Mouse (Mus musculus) embryo, embryonic 9.5 days (tissue): Measurements from ENCODE around the gene Pex1.
"Not testable (repeated sequence)": the region's sequence is repeated elsewhere in the genome, so short reads cannot be mapped to it uniquely, and the experiment has no call there.

Source experiments
- DNase-seq: peaks from one replicate; pipeline ENCODE4 v3.0.0-alpha.2; 2017; ENCODE audit errors: extremely low spot score

Pex1 gene

GRCm38 (mm10) chr5:3595693-3596398, at the start of gene Pex1:
Pex1 (plus strand) TSS chr5:3596066.
- peak; percentile 96 for DNase-seq

GRCm38 (mm10) chr5:3546226-3546625, 49.6 kb upstream of the Pex1 start:
- DNase-seq, result no peak

GRCm38 (mm10) chr5:3551481-3551880, 44.4 kb upstream of the Pex1 start:
- no peak for DNase-seq

- no peak for DNase-seq
Observed at GRCm38 (mm10) chr5:3554198-3554597, 41.7 kb upstream of the Pex1 start.

GRCm38 (mm10) chr5:3571266-3571665, 24.6 kb upstream of the Pex1 start, which contains the start of gene 1700109H08Rik:
1700109H08Rik (plus strand) TSS chr5:3571566.
- no peak for DNase-seq

- no peak for DNase-seq
Observed at GRCm38 (mm10) chr5:3574825-3575224, 21.0 kb upstream of the Pex1 start.

- DNase-seq, result no peak
Observed at GRCm38 (mm10) chr5:3577939-3578338, 17.9 kb upstream of the Pex1 start.

- DNase-seq, result no peak
Observed at GRCm38 (mm10) chr5:3579066-3579465, 16.8 kb upstream of the Pex1 start.

GRCm38 (mm10) chr5:3596399-3596766, 517 bp downstream of the Pex1 start, which contains the start of gene Rbm48:
Rbm48 (minus strand) TSS chr5:3596585.
- DNase-seq, result peak; percentile 75

GRCm38 (mm10) chr5:3597171-3597570, 1.3 kb downstream of the Pex1 start:
- DNase-seq, result no peak

- no peak for DNase-seq
Observed at GRCm38 (mm10) chr5:3598766-3599165, 2.9 kb downstream of the Pex1 start.

- no peak for DNase-seq
Observed at GRCm38 (mm10) chr5:3600298-3600697, 4.4 kb downstream of the Pex1 start.

- DNase-seq, result no peak
Observed at GRCm38 (mm10) chr5:3600790-3601189, 4.9 kb downstream of the Pex1 start.

- no peak for DNase-seq
Observed at GRCm38 (mm10) chr5:3607114-3607513, 11.2 kb downstream of the Pex1 start.

GRCm38 (mm10) chr5:3609241-3609640, 13.4 kb downstream of the Pex1 start:
- no peak for DNase-seq

- DNase-seq, result not testable (repeated sequence)
Observed at GRCm38 (mm10) chr5:3611835-3612234, 16.0 kb downstream of the Pex1 start.

- no peak for DNase-seq
Observed at GRCm38 (mm10) chr5:3620486-3620885, 24.6 kb downstream of the Pex1 start.

GRCm38 (mm10) chr5:3630055-3630454, 34.2 kb downstream of the Pex1 start:
- no peak for DNase-seq

- no peak for DNase-seq
Observed at GRCm38 (mm10) chr5:3631512-3632271, 35.8 kb downstream of the Pex1 start.

GRCm38 (mm10) chr5:3632285-3632684, 36.4 kb downstream of the Pex1 start:
- no peak for DNase-seq

- DNase-seq, result no peak
Observed at GRCm38 (mm10) chr5:3633315-3633714, 37.4 kb downstream of the Pex1 start.

- DNase-seq, result no peak
Observed at GRCm38 (mm10) chr5:3633951-3634350, 38.1 kb downstream of the Pex1 start.

- DNase-seq, result no peak
Observed at GRCm38 (mm10) chr5:3635286-3635685, 39.4 kb downstream of the Pex1 start.
